Mouse (Mus musculus) midbrain, embryonic 13.5 days (tissue): ENCODE data around the gene Ldlrad3. TPM values are rescaled to one million over a fixed set of nuclear protein-coding genes. Genes with fewer than 3 reads are reported as not detected.

Experiments used
- ATAC-seq: fragments of 200-750 bp; cut with Nextera tagmentation; 2 replicates; pipeline ENCODE4 v1.8.0; 2017; ENCODE audit warnings: mild to moderate bottlenecking, moderate TSS enrichment, moderate library complexity
- H3K27ac ChIP-seq: fragments of 300-500 bp; sonication (generic); 2 replicates; pipeline ENCODE4 v1.5.1; 2015; ENCODE audit warnings: inconsistent platforms, mild to moderate bottlenecking, moderate library complexity
- H3K27me3 ChIP-seq: fragments of 300-500 bp; sonication (generic); 2 replicates; pipeline ENCODE4 v1.6.1; 2015; ENCODE audit warnings: mild to moderate bottlenecking, inconsistent platforms
- H3K36me3 ChIP-seq: fragments of 300-500 bp; sonication (generic); 2 replicates; pipeline ENCODE4 v1.6.1; 2015; ENCODE audit warnings: mild to moderate bottlenecking, inconsistent platforms
- H3K4me1 ChIP-seq: fragments of 300-500 bp; sonication (generic); replicated peaks from 2 replicates; pipeline ENCODE4 v1.6.1; 2015; ENCODE audit warnings: inconsistent platforms
- H3K4me2 ChIP-seq: fragments of 300-500 bp; sonication (generic); replicated peaks from 2 replicates; pipeline ENCODE4 v1.6.1; 2015; ENCODE audit warnings: moderate library complexity, mild to moderate bottlenecking, inconsistent platforms
- H3K4me3 ChIP-seq: fragments of 300-500 bp; sonication (generic); replicated peaks from 2 replicates; pipeline ENCODE4 v1.5.1; 2015; ENCODE audit warnings: mild to moderate bottlenecking, inconsistent platforms
- H3K9ac ChIP-seq: fragments of 300-500 bp; sonication (generic); replicated peaks from 2 replicates; pipeline ENCODE4 v1.6.1; 2015; ENCODE audit warnings: mild to moderate bottlenecking, inconsistent platforms
- H3K9me3 ChIP-seq: fragments of 300-500 bp; sonication (generic); 2 replicates; pipeline ENCODE4 v1.6.1; 2016; ENCODE audit warnings: mild to moderate bottlenecking, inconsistent platforms
- WGBS: fragments of 180-500 bp; shearing (Covaris S2); methylation state at CpG from one replicate; pipeline ENCODE4 v1.1.7; 2015; 5-methylcytosine and 5-hydroxymethylcytosine counted together
- polyA plus RNA-seq: library from polyadenylated mRNA; unstranded; fragments of >200 nt; fragmentation: Nextera tagmentation; extraction: Ambion mirVana; gene quantifications from 2 replicates; pipeline ENCODE4 v1.2.1, GENCODE M21; 2015

Ldlrad3 gene
- polyA plus RNA-seq, 1 experiment from 2014 or later, result 41.6 TPM

DNA sequence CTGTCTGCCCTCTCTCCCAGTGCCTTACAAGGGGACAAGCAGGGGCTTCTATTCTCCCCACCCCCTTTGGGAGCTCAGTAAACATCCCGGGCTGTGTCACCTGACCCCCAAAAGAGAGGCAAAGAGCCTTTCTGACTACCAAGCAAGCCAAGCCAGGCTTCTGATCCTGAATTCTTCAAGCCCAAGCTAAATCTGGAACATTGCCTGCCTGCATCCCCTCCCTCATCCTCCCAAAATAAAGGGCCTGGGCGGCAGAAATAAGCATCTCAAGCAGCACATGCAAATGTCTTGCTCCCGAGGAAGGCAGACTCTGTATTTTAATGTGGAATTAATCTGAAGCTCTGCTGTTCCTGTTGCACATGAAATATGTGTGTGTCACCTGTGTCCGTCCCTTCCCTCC is 85.7 kb downstream of the Ldlrad3 start:
- H3K36me3 ChIP-seq, result peaks cover 5% of the 10 kb centered on the region; the same call in 1 of the 2 replicates
- WGBS, result 62% methylated on average over 4 of the region's 4 CpGs
- no peak overlapping the region for H3K9ac ChIP-seq
- H3K4me1 ChIP-seq, result peaks cover 11% of the 10 kb centered on the region
- H3K4me3 ChIP-seq, result no peak overlapping the region
- H3K4me2 ChIP-seq, result no peak overlapping the region
- ATAC-seq, result no peak
- H3K27ac ChIP-seq, result no peak overlapping the region
- H3K9me3 ChIP-seq, result no peaks in the 10 kb centered on the region
- no peaks in the 10 kb centered on the region for H3K27me3 ChIP-seq

DNA sequence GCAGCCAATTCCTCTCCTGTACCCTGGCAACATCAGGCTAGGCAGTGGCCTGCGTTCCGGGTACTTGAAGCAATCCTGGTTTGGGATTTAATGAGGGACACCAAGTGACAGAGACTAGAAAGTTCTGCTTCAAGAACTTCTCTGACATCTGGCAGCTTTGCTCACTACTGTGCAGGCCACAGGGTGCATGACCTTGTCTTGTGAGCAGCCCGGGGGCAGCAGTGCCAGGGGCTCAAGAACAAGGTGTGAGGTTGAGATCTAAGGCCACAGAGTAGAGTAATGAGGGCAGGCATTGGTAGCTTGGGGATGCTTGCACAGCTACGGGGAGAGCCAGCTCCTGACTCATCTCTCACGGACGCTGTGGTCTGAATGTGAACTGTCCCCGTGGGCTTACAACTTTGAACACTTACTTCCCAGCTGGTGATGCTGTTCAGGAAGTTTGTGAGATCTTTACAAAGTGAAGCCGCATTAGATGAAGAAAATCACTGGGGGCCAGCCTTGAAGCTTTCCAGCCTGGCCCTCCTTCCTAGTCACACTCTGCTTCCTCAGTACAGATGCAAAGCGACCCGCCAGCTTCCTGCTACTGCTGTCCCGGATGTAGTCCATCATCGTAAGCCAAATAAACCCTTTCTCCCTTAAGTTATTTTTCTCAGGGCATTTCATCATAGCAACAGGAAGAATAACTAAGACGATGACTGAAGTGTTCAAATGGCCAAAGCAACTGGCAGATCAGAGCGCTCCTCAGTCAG is 86.3 kb downstream of the Ldlrad3 start:
- Histone ChIP-seq H3K4me3 (no peak overlapping the region), H3K9me3 (no peaks in the 10 kb centered on the region), H3K36me3 (peaks cover 5% of the 10 kb centered on the region; the same call in 1 of the 2 replicates), H3K27me3 (no peaks in the 10 kb centered on the region), H3K9ac (no peak overlapping the region), H3K27ac (no peak overlapping the region), H3K4me1 (peaks cover 15% of the 10 kb centered on the region), H3K4me2 (no peak overlapping the region)
- 84% methylated on average over 14 of the region's 14 CpGs for WGBS
- no peak for ATAC-seq

DNA sequence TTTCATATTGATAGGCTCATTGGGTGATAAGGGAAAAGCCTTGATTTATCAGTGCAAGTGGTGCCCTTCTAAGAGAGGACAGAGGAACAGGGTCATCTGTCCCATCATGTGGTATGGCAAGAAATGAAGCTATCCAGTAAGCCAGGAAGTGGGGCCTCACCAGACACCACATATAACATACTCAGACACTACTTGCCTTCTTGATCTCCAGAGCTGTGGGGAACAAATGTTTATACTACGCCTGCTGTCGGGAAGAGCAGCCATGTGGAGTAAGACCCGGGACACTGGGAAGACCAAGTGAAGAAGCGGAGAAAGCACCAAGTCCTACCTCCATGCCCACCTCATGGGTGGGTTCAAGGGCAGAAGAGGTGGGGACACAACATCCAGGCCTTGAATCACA is 86.9 kb downstream of the Ldlrad3 start:
- no peak overlapping the region for H3K4me3 ChIP-seq
- WGBS, result 91% methylated on average over 4 of the region's 4 CpGs
- no peak overlapping the region for H3K27ac ChIP-seq
- no peaks in the 10 kb centered on the region for H3K27me3 ChIP-seq
- H3K9me3 ChIP-seq, result no peaks in the 10 kb centered on the region
- no peak overlapping the region for H3K9ac ChIP-seq
- peaks cover 21% of the 10 kb centered on the region for H3K4me1 ChIP-seq
- no peak for ATAC-seq
- peaks cover 8% of the 10 kb centered on the region; the same call in 1 of the 2 replicates for H3K36me3 ChIP-seq
- H3K4me2 ChIP-seq, result no peak overlapping the region

DNA sequence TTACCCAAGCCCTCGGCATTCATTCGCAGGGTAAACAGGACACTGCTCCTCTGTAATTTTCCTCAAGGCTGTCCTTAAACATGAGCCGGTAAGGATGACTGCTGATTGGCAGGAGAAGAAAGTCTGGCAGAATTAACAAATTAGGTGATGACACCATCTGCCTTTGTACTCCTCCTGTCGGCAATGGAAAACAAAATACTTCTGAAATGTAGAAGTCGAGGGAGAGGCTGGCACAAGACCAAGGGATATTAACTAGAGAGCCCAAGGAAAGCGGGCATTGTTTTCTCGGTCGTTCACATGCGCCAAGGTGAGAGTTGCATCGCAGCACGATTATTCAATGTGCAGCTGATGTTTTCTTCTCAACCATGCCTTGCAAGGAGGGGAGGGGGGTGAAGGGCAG is 91.4 kb downstream of the Ldlrad3 start:
- no peaks in the 10 kb centered on the region for H3K9me3 ChIP-seq
- peaks cover 8% of the 10 kb centered on the region; the same call in 1 of the 2 replicates for H3K36me3 ChIP-seq
- H3K4me3 ChIP-seq, result no peak overlapping the region
- no peak overlapping the region for H3K9ac ChIP-seq
- no peak overlapping the region for H3K4me2 ChIP-seq
- 62% methylated on average over 11 of the region's 11 CpGs for WGBS
- H3K27me3 ChIP-seq, result no peaks in the 10 kb centered on the region
- H3K27ac ChIP-seq, result peak overlapping the region; percentile 53; the same call in 1 of the 2 replicates
- peaks cover 41% of the 10 kb centered on the region for H3K4me1 ChIP-seq
- ATAC-seq, result no peak

DNA sequence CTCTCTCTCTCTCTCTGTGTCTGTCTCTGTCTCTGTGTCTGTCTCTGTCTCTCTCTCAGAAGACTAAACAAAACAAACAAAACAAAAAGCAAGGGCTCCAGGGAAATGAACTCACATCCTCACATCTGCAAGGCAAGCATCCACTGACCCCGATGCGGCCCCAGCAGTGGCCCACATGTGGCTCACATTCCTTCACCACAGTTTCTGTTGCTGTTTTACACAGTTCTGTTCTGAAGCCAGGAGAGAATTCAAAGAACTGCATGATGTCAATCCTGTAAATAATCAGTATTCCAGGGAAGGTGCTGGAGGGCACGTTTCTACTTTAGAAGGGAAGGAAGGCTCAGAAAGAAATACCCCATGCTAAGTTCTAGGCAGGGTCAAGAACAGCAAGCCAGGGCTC is 91.9 kb downstream of the Ldlrad3 start:
- peaks cover 41% of the 10 kb centered on the region for H3K4me1 ChIP-seq
- H3K4me3 ChIP-seq, result no peak overlapping the region
- WGBS, result 59% methylated on average over 3 of the region's 3 CpGs
- ATAC-seq, result no peak
- 0 out of 2 replicates have a peak overlapping the region, but pooled peaks have one; percentile 19 for H3K27ac ChIP-seq
- H3K36me3 ChIP-seq, result peaks cover 6% of the 10 kb centered on the region; the same call in 1 of the 2 replicates
- no peak overlapping the region for H3K9ac ChIP-seq
- H3K9me3 ChIP-seq, result no peaks in the 10 kb centered on the region
- H3K4me2 ChIP-seq, result no peak overlapping the region
- no peaks in the 10 kb centered on the region for H3K27me3 ChIP-seq

DNA sequence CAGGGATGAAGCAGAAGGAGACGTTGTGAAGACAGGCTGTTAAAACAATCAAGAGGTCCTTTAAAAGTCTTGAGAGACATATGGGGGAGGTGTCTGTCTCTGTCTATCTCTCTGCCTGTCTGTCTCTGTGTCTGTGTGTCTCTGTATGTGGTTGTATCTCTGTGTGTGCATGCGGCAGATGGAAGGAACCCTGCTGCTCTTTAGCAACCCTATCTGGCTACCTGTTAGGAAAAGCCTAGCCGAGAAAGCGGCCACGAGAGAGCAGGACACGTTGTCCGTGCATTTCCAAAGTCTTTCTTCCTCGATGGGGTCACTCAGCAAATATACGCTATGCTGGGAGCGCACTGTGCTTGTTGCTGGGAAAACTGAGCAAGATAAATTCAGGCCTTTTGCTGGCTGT is 93.6 kb downstream of the Ldlrad3 start:
- H3K27ac ChIP-seq, result peak overlapping the region; percentile 20; the same call in 1 of the 2 replicates
- no peak for ATAC-seq
- WGBS, result 78% methylated on average over 10 of the region's 10 CpGs

DNA sequence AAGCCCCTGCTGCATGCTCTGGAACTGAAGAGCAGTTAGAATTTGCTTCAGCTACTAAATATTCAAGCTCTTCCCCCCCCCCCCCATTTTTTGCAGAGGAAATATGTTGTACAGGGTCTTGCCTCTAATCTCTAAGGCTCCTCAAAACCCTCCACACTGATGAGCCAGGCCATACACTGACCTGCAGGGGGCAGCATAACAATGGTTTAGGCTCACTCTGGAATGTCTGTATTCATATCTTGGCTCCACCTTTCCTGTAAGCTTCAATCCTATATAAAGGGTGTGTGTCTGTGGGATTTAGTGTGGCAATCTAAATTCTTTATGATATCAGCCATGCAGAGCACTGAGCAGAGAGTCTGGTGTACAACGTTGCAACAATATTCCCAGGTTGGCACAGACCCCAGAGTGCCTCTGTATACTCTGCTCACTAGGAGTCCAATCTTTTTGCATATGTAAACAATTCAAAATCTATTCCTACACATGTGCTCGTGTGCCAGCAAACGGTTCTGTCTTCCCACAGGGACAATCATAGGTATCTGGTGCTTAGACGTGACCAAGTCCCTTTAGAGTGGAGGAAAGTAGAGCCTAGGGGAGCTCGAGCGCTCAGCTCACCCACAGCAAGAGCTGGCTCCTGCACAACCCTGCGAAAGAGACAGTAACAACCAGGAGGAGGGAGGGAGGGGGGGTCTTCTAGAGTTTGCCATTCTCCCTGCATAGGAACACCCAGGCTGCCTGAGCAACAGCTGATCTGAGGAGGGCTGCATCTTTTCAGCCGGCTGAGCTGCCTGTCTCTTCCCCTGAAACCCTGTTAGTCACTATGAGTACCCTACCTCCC is 94.5 kb downstream of the Ldlrad3 start:
- Histone ChIP-seq H3K9ac (peak overlapping the region; percentile 33; the same call in 1 of the 2 replicates), H3K27me3 (no peaks in the 10 kb centered on the region), H3K36me3 (peaks cover 8% of the 10 kb centered on the region; the same call in 1 of the 2 replicates), H3K27ac (peak overlapping the region; percentile 20), H3K4me1 (peaks cover 41% of the 10 kb centered on the region), H3K4me2 (no peak overlapping the region), H3K9me3 (no peaks in the 10 kb centered on the region), H3K4me3 (no peak overlapping the region)
- peak; percentile 89 for ATAC-seq
- 40% methylated on average over 8 of the region's 8 CpGs for WGBS

More for the DNA sequence above, 93.6 kb downstream of the Ldlrad3 start:
- Histone ChIP-seq H3K27me3 (no peaks in the 10 kb centered on the region), H3K4me3 (no peak overlapping the region), H3K4me2 (no peak overlapping the region), H3K36me3 (peaks cover 6% of the 10 kb centered on the region; the same call in 1 of the 2 replicates), H3K9ac (no peak overlapping the region), H3K4me1 (peaks cover 41% of the 10 kb centered on the region), H3K9me3 (no peaks in the 10 kb centered on the region)

DNA sequence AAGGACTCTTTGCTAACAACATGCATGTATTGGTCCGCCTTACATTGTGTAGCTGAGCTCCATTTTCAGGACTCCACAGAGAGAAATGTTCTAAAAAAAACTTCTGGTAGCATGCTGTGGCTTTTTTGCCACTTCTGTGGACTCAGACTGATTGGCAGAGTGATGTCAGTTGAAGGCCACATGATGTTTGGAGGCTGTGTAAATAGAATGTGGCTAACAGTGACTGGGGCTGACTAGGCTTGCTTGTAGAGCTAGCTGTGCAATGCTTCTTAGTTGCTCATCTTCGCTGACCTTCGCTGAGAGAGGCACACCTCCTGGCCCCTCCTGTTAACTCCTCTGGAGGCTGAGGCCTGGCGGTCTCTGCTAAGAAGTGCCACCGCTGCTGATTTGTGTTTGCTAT is 98.4 kb downstream of the Ldlrad3 start:
- H3K4me3 ChIP-seq, result no peak overlapping the region
- WGBS, result 97% methylated on average over 5 of the region's 5 CpGs
- H3K36me3 ChIP-seq, result peaks cover 8% of the 10 kb centered on the region; the same call in 1 of the 2 replicates
- no peak overlapping the region for H3K4me2 ChIP-seq
- H3K4me1 ChIP-seq, result peaks cover 20% of the 10 kb centered on the region
- H3K27ac ChIP-seq, result no peak overlapping the region
- H3K9me3 ChIP-seq, result peaks cover 4% of the 10 kb centered on the region; the same call in 1 of the 2 replicates
- no peaks in the 10 kb centered on the region for H3K27me3 ChIP-seq
- no peak overlapping the region for H3K9ac ChIP-seq
- no peak for ATAC-seq

DNA sequence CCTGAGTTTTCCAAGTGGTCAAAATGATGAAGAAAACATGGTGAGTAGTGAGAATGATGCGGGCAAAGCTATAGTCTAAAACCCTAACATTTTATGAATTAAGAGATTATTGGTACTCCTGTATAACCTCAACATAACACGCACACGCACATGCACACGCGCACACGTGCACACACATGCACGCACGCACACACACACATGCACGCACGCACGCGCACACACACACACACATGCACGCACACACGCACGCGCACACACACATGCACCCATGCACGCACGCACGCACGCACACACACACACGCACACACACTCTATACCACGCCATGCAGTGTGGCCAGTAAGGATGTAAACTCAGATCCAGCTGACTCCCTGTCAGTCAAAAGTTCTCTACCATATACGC is 99.6 kb downstream of the Ldlrad3 start:
- Histone ChIP-seq H3K27me3 (no peaks in the 10 kb centered on the region), H3K4me2 (no peak overlapping the region), H3K9ac (no peak overlapping the region), H3K36me3 (peaks cover 11% of the 10 kb centered on the region), H3K27ac (no peak overlapping the region), H3K4me1 (peaks cover 8% of the 10 kb centered on the region; the same call in 1 of the 2 replicates), H3K9me3 (peaks cover 4% of the 10 kb centered on the region; the same call in 1 of the 2 replicates), H3K4me3 (no peak overlapping the region)
- WGBS, result 98% methylated on average over 23 of the region's 23 CpGs
- no peak for ATAC-seq

DNA sequence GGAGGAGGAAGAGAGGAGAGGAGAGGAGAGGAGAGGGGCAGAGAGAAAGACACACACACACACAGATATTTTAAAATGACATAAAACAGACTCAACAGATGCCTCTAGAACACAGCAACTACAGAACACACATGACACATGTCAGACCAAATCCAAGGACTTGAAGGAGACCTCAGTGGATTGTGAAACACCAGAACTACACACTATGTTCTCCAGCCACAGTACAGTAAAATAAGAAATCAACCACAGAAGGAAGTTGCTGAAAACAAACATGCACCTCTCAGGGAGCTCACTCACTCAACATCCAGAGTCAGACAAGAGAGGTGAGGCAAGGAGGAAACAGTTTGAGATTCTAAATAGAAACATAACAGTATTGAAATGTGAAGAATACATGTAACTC is 103.4 kb downstream of the Ldlrad3 start:
- no peak for ATAC-seq
- no peak overlapping the region for H3K9ac ChIP-seq
- no peak overlapping the region for H3K4me3 ChIP-seq
- peaks cover 17% of the 10 kb centered on the region for H3K36me3 ChIP-seq
- H3K27ac ChIP-seq, result no peak overlapping the region
- H3K4me1 ChIP-seq, result no peaks in the 10 kb centered on the region; the same call in 1 of the 2 replicates
- H3K9me3 ChIP-seq, result peaks cover 4% of the 10 kb centered on the region; the same call in 1 of the 2 replicates
- no peak overlapping the region for H3K4me2 ChIP-seq
- H3K27me3 ChIP-seq, result no peaks in the 10 kb centered on the region

DNA sequence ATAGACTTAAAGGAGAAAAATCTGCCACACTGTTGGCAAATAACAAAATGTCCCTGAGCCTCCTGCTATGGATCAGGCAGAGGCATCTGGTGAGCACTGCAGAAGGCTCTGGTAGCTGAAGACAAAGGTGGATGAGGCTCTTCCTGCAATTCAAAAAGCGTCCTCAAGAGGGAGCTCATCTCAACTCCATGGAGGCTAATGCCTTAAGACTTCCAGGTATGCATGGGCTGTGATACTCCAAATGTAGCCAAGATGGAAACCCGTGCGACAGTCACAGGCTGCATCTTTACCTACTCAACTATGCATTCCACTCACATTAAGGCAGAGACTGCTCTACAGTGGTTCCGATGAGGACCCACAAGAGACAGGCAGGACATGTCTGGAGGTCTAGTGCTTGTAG is 108.6 kb downstream of the Ldlrad3 start:
- 0 out of 2 replicates have a peak, but pooled peaks have one; percentile 37 for ATAC-seq
- WGBS, result 49% methylated on average over 4 of the region's 4 CpGs

DNA sequence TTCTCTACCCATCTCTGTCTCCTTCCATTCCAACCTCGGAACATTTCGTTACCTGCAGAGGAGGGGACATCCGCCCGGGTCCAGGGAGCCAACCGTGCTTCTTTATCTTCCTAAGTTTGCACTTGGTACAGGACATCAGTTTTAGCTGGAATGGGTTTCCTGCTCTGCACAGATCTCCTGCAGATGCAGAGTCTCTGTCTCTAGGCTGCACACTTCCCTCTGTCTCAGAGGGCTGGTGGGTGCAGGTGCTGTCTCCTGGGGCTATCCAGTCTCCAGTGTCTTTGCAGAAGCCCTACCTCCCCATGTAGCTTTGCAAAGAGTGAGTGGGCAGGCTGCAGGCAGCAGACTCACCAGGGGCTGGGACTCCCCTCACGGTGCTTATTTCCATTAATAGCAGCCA is 109.9 kb downstream of the Ldlrad3 start:
- H3K27me3 ChIP-seq, result no peaks in the 10 kb centered on the region
- 95% methylated on average over 6 of the region's 6 CpGs for WGBS
- ATAC-seq, result no peak
- H3K27ac ChIP-seq, result no peak overlapping the region
- H3K4me3 ChIP-seq, result no peak overlapping the region
- H3K4me2 ChIP-seq, result no peak overlapping the region
- peaks cover 15% of the 10 kb centered on the region; the same call in 1 of the 2 replicates for H3K36me3 ChIP-seq
- H3K9me3 ChIP-seq, result no peaks in the 10 kb centered on the region
- H3K4me1 ChIP-seq, result no peaks in the 10 kb centered on the region
- H3K9ac ChIP-seq, result no peak overlapping the region

More for the DNA sequence above, 108.6 kb downstream of the Ldlrad3 start:
- Histone ChIP-seq H3K36me3 (peaks cover 22% of the 10 kb centered on the region), H3K9ac (no peak overlapping the region), H3K27me3 (no peaks in the 10 kb centered on the region), H3K27ac (no peak overlapping the region), H3K9me3 (no peaks in the 10 kb centered on the region), H3K4me2 (no peak overlapping the region), H3K4me1 (no peaks in the 10 kb centered on the region), H3K4me3 (no peak overlapping the region)
